Mouse (Mus musculus): Measurements from ENCODE around the gene Cfap97d2. TPM values are rescaled to one million over a fixed set of nuclear protein-coding genes. Genes with fewer than 3 reads are reported as not detected.

The Cfap97d2 gene
- polyA plus RNA-seq (2012; rRNA removed): 1.4 and 2.3 TPM in 2 replicates

DNA sequence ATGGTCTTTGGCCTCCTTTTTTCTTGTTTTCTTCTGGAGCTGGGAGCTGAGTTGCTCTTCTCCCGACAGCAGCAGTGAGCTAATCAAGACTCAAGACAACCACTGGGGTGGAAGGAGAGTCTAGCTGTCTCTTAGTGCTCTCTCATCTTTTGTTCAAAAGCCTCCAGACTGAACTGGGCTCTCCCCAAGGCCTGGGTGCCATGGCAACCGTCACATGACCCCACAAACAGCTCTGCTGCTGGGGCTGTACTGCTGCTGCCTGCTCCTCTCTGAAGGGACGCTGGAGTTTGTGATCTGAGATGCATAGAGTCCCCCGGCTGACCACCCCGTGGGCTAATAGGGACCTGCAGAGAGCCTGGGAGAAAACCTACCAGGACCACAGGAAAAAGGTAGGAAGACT, at the start of gene Cfap97d2:
TSS of gene Cfap97d2 (plus strand) at position 222 of the 400 bp plus-strand sequence.
- H3K27ac ChIP-seq (ENCODE audit: insufficient read depth, low read length): no peak within 1 kb of the TSS
- H3K4me3 ChIP-seq (ENCODE audit: insufficient read depth, low read length): no peak within 1 kb of the TSS
- TF ChIP-seq POLR2A (IDR thresholded peaks at IDR 0.05; ENCODE audit: extremely low read depth, insufficient read depth, low read length) (no peak), CTCF (IDR thresholded peaks at IDR 0.05; ENCODE audit: extremely low read depth, insufficient read depth, low read length) (no peak)

DNA sequence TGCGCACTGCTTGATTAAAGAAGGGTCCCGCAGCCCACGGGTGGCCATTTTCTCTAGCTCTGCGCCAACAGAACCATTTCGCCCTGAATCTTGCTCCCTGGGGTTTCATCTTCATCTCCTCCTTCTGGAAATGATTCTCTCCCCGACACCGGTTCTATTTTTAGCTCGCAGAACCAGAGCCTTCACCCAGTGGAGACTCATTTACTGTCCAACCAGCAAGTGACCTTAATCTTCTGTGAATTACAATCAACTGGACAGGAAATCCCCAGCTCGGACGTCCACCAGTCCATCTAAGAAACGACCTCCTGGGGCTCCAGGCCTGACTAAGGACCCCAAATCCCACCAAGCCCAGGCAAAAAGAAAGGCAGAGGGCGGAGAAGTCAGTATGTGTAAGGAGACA, 48.2 kb upstream of the Cfap97d2 start:
- Histone ChIP-seq H3K4me1 (ENCODE audit: control insufficient read depth, insufficient read depth, low read length) (peaks cover 3% of the 10 kb centered on the region), H3K4me3 (ENCODE audit: insufficient read depth, low read length) (no peak overlapping the region), H3K27ac (ENCODE audit: insufficient read depth, low read length) (no peak overlapping the region)
- TF ChIP-seq POLR2A (IDR thresholded peaks at IDR 0.05; ENCODE audit: extremely low read depth, insufficient read depth, low read length) (no peak), CTCF (IDR thresholded peaks at IDR 0.05; ENCODE audit: extremely low read depth, insufficient read depth, low read length) (no peak)

More for the DNA sequence above, at the start of gene Cfap97d2:
- peaks cover 1% of the 10 kb centered on the region; the same call in 1 of the 2 replicates for H3K4me1 ChIP-seq (ENCODE audit: control insufficient read depth, insufficient read depth, low read length)

DNA sequence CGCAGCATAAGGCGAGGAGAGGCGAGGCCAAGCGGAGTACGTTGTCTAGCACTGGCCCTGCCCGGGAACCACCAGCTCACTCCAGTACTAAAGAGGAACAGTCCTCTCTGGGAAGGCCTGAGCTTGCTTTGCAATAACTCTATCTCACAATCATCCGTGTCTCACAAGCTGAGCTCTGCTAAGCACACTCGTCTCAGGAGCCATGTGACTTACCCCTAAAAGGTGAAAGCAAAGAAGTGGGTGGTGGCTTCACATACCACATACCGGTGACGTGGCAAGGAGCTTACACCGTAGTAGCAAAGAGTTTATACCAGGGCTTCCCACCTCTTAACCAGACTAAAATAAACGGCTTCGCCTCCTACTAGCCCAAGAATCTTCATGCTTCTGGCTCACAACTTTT, 45.4 kb upstream of the Cfap97d2 start:
- Histone ChIP-seq H3K4me1 (ENCODE audit: control insufficient read depth, insufficient read depth, low read length) (peaks cover 4% of the 10 kb centered on the region), H3K4me3 (ENCODE audit: insufficient read depth, low read length) (no peak overlapping the region), H3K27ac (ENCODE audit: insufficient read depth, low read length) (no peak overlapping the region)
- TF ChIP-seq POLR2A (IDR thresholded peaks at IDR 0.05; ENCODE audit: extremely low read depth, insufficient read depth, low read length): no peak
- no peak for TF ChIP-seq CTCF (IDR thresholded peaks at IDR 0.05; ENCODE audit: extremely low read depth, insufficient read depth, low read length)

DNA sequence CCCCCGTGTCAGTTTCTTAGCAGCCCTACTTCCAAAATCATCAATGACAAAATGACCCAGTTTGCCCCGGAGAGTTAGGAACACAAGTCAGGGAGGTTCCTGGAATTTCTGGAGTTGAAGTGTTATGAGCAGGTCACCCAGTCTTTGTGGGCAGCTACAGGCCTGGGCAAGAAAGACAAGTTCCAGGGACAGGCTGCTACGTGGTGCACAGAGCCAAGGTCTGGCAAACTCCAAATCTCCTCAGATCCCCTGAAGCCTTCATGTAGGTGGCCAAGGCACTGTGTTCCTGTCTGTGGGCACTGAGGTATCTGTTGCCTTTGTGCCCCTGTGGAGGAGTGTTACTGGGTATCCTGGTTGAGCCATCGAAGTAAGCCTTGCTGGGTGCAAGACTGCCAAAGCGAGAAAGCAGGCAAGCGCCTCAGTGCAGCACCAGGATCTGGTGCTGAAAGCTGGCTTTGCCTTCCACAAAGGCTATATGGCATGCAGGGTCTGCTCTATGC, 40.9 kb upstream of the Cfap97d2 start:
- TF ChIP-seq CTCF (IDR thresholded peaks at IDR 0.05; ENCODE audit: extremely low read depth, insufficient read depth, low read length) (no peak), POLR2A (IDR thresholded peaks at IDR 0.05; ENCODE audit: extremely low read depth, insufficient read depth, low read length) (no peak)
- H3K4me1 ChIP-seq (ENCODE audit: control insufficient read depth, insufficient read depth, low read length): peaks cover 8% of the 10 kb centered on the region
- no peak overlapping the region for H3K4me3 ChIP-seq (ENCODE audit: insufficient read depth, low read length)
- H3K27ac ChIP-seq (ENCODE audit: insufficient read depth, low read length): no peak overlapping the region

DNA sequence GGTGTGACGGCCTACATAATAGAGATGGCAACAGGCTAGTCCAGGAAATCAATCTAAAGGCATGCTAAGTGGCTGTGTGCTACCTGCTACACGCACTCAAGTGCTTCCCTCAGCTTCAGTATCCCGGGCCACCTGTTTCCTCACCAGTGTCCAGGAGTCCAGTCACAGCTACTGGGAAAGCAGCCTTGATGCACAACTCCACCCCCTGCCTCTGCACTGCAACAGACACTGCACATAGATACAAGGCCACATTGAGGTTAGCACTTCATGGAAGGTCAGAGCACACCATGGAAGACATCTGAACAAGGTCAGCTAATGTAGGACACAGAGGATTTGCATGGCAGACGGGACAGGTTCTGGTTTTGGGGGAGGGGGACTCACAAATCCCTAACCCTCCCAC, 40.2 kb upstream of the Cfap97d2 start:
- Histone ChIP-seq H3K27ac (ENCODE audit: insufficient read depth, low read length) (no peak overlapping the region), H3K4me1 (ENCODE audit: control insufficient read depth, insufficient read depth, low read length) (peaks cover 5% of the 10 kb centered on the region), H3K4me3 (ENCODE audit: insufficient read depth, low read length) (no peak overlapping the region)
- no peak for TF ChIP-seq POLR2A (IDR thresholded peaks at IDR 0.05; ENCODE audit: extremely low read depth, insufficient read depth, low read length)
- no peak for TF ChIP-seq CTCF (IDR thresholded peaks at IDR 0.05; ENCODE audit: extremely low read depth, insufficient read depth, low read length)

DNA sequence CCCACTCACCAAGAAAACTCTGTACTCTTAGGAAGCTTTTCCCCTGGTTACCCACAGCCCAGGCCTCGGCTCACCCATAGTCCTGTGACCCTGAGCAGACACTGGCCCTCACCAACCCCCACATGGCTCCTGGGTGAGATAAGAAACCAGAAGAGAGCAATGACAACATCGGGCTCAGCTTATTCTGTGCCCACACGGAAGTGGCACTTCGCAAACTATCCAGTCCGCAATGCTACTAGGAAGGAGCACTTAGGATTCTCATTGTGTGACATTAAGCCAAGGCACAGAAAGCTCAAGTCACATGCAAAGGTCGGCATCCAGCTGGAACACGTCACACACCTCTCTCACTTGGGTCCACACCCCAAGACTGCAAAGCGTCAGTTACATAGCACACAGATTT, 39.7 kb upstream of the Cfap97d2 start:
- TF ChIP-seq POLR2A (IDR thresholded peaks at IDR 0.05; ENCODE audit: extremely low read depth, insufficient read depth, low read length): no peak
- peaks cover 5% of the 10 kb centered on the region for H3K4me1 ChIP-seq (ENCODE audit: control insufficient read depth, insufficient read depth, low read length)
- no peak overlapping the region for H3K27ac ChIP-seq (ENCODE audit: insufficient read depth, low read length)
- no peak overlapping the region for H3K4me3 ChIP-seq (ENCODE audit: insufficient read depth, low read length)

DNA sequence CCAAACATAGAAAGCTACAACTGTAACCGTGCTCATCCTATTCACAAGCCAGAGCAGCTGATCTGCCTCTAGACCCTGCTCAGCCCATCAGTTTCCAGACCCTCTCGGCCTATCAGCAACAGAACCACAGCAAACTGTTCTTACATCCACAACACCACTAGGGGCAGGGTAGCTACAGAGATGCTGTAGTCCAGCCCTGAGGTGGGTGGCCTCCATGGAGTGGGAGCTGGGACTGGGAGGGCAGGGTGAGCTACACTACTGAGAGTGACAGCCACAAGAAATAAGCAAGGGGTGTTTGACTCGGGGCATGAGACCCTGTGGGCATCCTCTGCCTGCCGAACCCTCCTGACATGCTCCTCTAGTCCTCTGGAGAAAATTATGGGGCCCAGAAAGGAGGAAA, 37.8 kb upstream of the Cfap97d2 start:
- Histone ChIP-seq H3K4me1 (ENCODE audit: control insufficient read depth, insufficient read depth, low read length) (peaks cover 8% of the 10 kb centered on the region; the same call in 1 of the 2 replicates), H3K4me3 (ENCODE audit: insufficient read depth, low read length) (no peak overlapping the region), H3K27ac (ENCODE audit: insufficient read depth, low read length) (no peak overlapping the region)
- TF ChIP-seq CTCF (IDR thresholded peaks at IDR 0.05; ENCODE audit: extremely low read depth, insufficient read depth, low read length): no peak
- no peak for TF ChIP-seq POLR2A (IDR thresholded peaks at IDR 0.05; ENCODE audit: extremely low read depth, insufficient read depth, low read length)

DNA sequence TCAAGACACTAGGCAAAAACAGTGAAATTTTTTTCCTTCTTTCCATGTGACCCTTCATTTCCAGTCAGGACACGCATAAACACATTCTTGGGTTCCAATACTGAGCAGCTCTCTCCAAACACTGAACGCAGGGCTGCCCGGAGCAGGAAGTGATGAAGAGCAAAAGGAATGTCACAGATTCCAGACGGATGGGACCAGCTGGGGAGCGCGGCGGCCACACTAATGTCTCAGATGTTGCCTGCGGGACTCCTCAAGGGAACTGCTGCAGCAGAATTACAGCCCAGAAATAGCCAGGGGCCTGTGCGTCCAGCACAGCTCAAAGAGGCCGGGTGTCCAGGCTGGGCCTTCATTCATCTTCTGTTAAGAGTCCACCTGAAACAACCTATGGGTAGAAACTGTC, 37.3 kb upstream of the Cfap97d2 start:
- Histone ChIP-seq H3K27ac (ENCODE audit: insufficient read depth, low read length) (no peak overlapping the region), H3K4me1 (ENCODE audit: control insufficient read depth, insufficient read depth, low read length) (peaks cover 8% of the 10 kb centered on the region; the same call in 1 of the 2 replicates), H3K4me3 (ENCODE audit: insufficient read depth, low read length) (no peak overlapping the region)
- TF ChIP-seq POLR2A (IDR thresholded peaks at IDR 0.05; ENCODE audit: extremely low read depth, insufficient read depth, low read length) (no peak), CTCF (IDR thresholded peaks at IDR 0.05; ENCODE audit: extremely low read depth, insufficient read depth, low read length) (no peak)

DNA sequence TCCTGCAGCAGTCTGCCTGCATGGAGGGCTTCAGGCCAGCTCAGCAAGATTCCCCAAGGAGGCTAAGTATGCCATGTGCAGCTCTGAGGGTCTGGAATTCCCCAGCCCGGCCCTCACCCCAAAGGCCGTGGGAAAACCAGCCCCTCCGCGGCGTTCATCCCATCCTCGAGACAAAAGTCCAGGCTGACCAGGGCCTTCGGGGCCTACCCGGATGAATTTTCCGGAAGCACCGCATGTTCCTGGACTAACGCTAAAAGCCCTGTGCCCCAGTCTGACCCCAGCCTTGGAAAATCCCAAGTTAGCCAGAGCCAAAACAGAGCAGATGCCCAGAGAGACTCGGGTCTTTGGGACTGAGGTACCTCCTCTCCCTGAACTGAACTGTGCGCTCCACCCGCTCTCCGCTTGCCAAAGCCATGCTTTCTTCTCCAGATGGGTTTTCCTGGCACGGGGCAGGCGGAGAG, 35.6 kb upstream of the Cfap97d2 start:
- Histone ChIP-seq H3K4me1 (ENCODE audit: control insufficient read depth, insufficient read depth, low read length) (peaks cover 9% of the 10 kb centered on the region; the same call in 1 of the 2 replicates), H3K4me3 (ENCODE audit: insufficient read depth, low read length) (no peak overlapping the region), H3K27ac (ENCODE audit: insufficient read depth, low read length) (no peak overlapping the region)
- no peak for TF ChIP-seq CTCF (IDR thresholded peaks at IDR 0.05; ENCODE audit: extremely low read depth, insufficient read depth, low read length)

DNA sequence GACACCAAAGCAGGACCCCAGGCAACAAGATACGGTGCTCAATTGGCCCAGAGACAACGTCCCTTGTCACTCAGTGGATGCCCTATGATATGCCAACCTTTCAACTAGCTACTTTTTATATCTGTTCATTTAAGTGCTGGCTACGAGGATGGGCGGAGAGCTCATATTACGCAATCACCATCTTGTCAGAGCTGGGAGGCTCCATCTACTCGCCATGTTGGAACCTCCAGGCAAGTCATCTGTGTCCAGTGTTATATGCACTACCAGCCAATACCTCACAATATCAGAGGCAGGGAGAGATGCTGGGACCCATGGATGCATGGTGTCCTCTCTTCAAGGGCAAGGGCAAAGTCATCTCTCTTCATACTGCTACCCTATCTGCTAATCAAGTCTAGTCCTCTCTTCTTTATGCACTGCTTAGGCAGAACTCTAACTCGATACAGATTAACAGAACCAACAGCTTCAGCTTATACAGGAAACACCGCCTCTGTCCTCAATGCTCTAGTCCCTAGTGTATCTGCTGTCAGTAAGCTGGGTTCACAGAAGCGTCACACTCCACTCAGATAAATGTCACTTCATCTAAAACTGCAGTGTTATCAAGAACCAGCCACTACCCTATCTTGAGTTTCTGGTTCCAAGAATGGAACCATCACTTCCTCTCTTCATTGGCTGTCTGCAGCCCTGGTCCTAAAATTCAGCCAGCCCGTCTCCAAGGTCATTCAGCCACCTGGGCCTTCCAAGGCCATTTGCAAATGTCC, 34.3 kb upstream of the Cfap97d2 start:
- Histone ChIP-seq H3K27ac (ENCODE audit: insufficient read depth, low read length) (no peak overlapping the region; the same call in 1 of the 2 replicates), H3K4me3 (ENCODE audit: insufficient read depth, low read length) (no peak overlapping the region), H3K4me1 (ENCODE audit: control insufficient read depth, insufficient read depth, low read length) (peaks cover 7% of the 10 kb centered on the region; the same call in 1 of the 2 replicates)
- no peak for TF ChIP-seq POLR2A (IDR thresholded peaks at IDR 0.05; ENCODE audit: extremely low read depth, insufficient read depth, low read length)
- no peak for TF ChIP-seq CTCF (IDR thresholded peaks at IDR 0.05; ENCODE audit: extremely low read depth, insufficient read depth, low read length)
